Mouse (Mus musculus): ENCODE results near the gene Kcnj13. TPM values are rescaled to one million over a fixed set of nuclear protein-coding genes. Genes with fewer than 3 reads are reported as not detected.
A peak's percentile ranks its signal among the peaks of the same experiment; 100 is the strongest.

Kcnj13 gene
- total RNA-seq (2015; ENCODE audit: low replicate concordance) (not detected in 2 replicates), total RNA-seq (2017; ENCODE audit: low replicate concordance) (not detected in 2 replicates)

DNA sequence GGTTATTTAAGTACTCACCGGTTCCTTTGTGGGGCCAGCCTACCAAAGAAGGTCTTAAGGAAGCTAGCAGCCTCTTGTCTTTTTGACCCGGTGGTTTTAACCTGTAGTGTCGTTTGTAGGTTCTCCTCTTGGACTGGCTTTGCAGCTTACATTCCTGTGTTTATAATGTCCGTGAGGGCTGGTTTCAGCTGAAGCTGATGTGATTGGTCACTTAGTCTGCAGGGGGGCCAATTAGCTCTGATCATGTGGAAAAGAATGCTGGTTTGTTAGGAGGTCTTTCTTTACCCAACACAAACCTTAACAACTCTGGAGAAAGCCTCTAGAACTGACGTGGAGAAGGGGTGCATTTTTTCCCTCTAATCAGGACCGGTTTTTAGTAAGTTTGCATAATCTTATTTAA lies at the start of gene Kcnj13:
Gene Kcnj13 (minus strand): TSS at position 136 of the 400 bp plus-strand sequence.
- ATAC-seq (replicated peaks; ENCODE audit: low FRiP score, poor library complexity, severe bottlenecking) = no peak

DNA sequence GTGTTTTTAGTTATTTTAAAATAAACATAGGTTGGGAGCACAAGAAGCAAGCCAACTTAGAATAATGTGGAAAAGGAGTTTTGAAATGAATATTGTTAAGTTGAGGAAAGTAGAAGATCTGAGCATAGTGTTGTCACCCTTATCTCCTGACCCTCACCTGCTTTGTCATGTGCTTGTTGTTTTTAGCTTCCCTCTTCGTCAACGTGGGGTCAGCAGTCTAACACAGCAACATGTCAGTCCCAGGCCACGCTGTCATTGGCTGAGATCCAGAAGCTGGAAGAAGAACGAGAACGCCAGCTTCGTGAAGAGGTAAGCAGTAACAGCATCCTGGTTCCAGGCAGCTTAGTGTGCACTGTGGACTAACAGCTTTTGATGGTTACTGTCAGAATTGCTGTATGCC lies 42.1 kb upstream of the Kcnj13 start:
- ATAC-seq (replicated peaks; ENCODE audit: low FRiP score, poor library complexity, severe bottlenecking) = no peak

GRCm38 (mm10) chr1:87435125-87435524 lies 40.6 kb upstream of the Kcnj13 start:
- no peak for ATAC-seq (replicated peaks; ENCODE audit: low FRiP score, poor library complexity, severe bottlenecking)

DNA sequence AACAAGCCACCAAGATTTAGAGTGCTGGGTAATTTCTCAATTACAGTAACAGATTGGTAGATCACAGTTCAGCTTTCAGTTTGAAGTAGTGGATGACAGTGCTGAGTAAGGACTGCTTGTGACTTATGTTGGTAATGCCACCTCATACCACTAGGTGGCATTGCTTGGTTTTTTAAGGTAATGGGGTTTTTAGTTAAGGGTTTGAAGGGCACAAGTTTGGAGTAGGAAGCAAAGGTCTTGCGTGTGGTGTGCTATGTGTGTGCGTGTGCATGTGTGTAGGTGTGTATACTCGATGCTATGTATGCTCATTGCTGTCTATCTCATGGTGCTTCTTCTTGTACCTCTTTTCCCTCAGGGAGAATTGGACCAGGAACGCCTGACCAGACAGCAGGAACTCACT lies 24.2 kb upstream of the Kcnj13 start:
- peak; percentile 86 for ATAC-seq (replicated peaks; ENCODE audit: low FRiP score, poor library complexity, severe bottlenecking)

DNA sequence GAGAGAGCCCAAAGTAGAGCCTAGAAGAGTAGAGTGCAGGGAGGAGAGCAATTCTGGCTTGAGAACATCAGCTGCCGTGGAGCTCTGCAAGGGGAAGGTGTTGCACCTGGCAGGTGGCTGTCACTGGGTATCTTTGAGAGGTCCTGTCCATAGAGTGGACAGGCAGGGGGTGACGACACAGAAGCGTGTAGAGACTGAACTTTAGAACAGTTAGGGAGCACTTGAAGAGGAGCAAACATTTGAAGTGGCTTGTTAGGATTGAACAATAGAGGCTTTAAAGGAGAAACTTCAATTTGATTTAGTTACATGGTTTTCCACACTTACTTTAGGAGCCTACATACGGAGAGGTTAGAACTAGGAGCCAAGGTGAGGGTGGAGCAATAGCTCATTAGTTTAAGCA lies 14.9 kb upstream of the Kcnj13 start:
- ATAC-seq (replicated peaks; ENCODE audit: low FRiP score, poor library complexity, severe bottlenecking) = no peak

DNA sequence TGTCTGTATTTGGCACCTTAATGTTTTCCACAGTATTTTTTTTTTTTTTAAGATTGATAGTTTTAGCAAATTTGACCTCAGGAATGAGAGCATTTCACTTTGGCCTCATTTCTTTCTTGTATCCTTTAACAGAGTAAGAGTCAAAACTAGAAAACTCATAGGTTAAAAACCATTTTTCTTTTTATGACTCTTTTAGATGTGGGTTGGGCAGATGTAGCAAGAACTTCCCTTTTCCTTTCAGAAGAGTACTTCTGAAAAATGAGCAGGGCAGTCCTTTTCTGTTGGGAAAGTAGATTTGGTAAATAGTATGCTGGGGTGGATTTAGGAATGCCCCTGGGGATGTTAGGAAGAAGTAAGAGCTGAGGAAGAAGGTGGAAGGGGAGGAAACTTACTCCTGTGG lies 11.5 kb upstream of the Kcnj13 start:
- no peak for ATAC-seq (replicated peaks; ENCODE audit: low FRiP score, poor library complexity, severe bottlenecking)

DNA sequence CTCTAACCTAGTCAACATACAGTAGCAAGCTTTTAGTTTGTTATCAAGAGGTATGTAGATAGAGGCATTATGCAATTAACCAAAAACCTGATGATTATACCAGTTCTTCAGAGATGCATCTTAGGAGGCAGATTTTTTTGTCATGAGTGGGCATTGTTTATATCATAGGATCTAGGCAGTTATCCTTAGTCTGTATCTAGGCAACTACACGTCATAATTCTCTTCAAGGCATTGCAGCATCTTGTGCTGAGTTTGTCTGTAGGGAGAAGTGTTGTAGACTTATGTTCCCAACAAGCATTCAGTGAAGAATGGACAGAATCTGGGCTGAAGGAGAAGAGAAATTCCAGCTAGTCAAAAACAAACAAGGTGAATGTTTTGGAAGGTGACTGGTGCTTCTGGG lies 10.2 kb upstream of the Kcnj13 start:
- no peak for ATAC-seq (replicated peaks; ENCODE audit: low FRiP score, poor library complexity, severe bottlenecking)

DNA sequence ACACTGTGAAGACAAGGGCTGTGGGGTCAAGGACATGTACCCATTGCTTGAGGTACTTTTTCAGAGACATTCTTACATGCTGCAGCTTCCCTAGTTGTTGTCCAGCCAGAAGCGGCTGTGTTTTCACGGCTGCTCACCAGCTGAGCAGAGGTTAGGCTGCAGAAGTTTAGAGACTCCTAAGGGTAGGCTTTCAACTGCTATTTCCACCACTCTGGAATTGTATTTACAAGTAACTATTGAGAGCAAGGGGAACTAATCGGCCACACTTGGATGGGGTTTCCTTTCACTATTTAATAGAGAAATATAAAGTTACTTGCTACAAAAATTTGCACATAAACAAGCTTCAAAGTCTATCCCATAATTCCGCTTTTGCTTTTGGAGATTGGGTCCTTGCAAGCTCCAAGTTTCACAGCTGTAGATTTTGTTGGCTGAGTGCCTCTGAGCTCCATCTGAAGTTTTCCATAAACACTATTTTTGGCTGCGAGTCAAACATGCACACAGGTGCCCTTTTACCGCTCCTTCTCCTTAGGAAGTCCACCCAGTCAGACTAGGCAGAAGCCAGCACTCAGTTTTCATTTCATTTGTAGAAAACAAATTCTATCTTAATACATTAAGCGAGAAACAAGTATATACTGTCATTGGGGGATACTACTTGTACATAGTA lies 2.5 kb upstream of the Kcnj13 start:
- ATAC-seq (replicated peaks; ENCODE audit: low FRiP score, poor library complexity, severe bottlenecking) = no peak

- no peak for ATAC-seq (replicated peaks; ENCODE audit: low FRiP score, poor library complexity, severe bottlenecking)
Observed at GRCm38 (mm10) chr1:87393444-87394195, 909 bp downstream of the Kcnj13 start.

GRCm38 (mm10) chr1:87386436-87387092 lies 8.0 kb downstream of the Kcnj13 start:
- no peak for ATAC-seq (replicated peaks; ENCODE audit: low FRiP score, poor library complexity, severe bottlenecking)

DNA sequence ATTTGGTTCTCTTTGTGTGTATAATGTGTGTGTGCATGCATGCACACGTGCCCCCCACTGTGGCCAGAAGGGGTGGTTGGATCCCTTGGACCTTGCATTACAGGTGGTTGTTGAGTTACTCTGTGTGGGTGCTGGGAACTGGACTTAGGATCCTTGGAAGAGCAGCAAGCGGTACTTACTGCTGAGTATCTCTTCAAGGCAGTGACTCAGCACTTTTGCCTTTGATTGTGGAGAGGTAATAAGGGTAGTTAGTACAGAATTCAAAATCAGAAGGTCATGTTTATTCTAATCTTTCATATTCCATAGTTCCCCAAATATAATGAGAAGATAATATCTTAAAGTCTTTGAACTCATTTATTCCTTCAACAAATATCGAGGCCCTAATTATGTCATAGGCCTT lies 13.4 kb downstream of the Kcnj13 start:
- 0 out of 2 replicates have a peak, but pooled peaks have one; percentile 33 for ATAC-seq (replicated peaks; ENCODE audit: low FRiP score, poor library complexity, severe bottlenecking)

- no peak for ATAC-seq (replicated peaks; ENCODE audit: low FRiP score, poor library complexity, severe bottlenecking)
Observed at GRCm38 (mm10) chr1:87379919-87380318, 14.6 kb downstream of the Kcnj13 start.

DNA sequence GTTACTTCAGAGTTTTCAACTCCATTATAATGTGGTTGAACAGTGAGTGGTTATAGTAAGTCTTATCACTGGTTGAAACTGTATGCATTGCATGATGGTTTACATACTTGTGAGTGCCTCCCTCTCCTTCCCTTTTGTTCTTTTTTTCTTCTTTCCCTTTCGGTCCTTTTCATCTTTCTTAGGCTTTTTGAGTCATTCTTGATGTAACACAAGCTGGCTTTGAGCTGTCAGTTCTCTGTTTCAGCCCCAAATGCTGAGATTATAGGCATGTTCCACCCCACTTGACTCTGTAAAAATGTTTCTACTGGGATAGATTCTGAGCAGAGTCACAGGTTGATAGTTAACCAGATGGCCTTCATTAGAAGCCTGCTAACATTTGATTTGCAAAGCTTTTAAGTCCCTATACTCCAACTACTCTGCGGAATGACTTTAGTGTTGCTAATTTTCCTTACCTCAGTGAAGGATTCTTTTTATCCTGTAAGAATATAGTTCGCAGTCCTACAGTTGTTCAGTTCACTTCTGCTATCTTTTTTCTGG lies 16.4 kb downstream of the Kcnj13 start:
- ATAC-seq (replicated peaks; ENCODE audit: low FRiP score, poor library complexity, severe bottlenecking) = no peak

GRCm38 (mm10) chr1:87360276-87360675 lies 34.3 kb downstream of the Kcnj13 start:
- no peak for ATAC-seq (replicated peaks; ENCODE audit: low FRiP score, poor library complexity, severe bottlenecking)

- ATAC-seq (replicated peaks; ENCODE audit: low FRiP score, poor library complexity, severe bottlenecking) = no peak
Observed at GRCm38 (mm10) chr1:87350576-87350975, 44.0 kb downstream of the Kcnj13 start.

Other genes starting within 250 kb of the Kcnj13 start
- gene Ecel1, start 238.2 kb downstream of the Kcnj13 start, total RNA-seq (2015; ENCODE audit: low replicate concordance) = not detected in 2 replicates
- not detected in 2 replicates for gene Ecel1, start 238.2 kb downstream of the Kcnj13 start, total RNA-seq (2017; ENCODE audit: low replicate concordance)
- gene Prss56, start 211.4 kb downstream of the Kcnj13 start, total RNA-seq (2015; ENCODE audit: low replicate concordance) = not detected in 2 replicates
- gene Prss56, start 211.4 kb downstream of the Kcnj13 start, total RNA-seq (2017; ENCODE audit: low replicate concordance) = not detected in 2 replicates
- not detected in 2 replicates for gene Chrnd, start 204.1 kb downstream of the Kcnj13 start, total RNA-seq (2015; ENCODE audit: low replicate concordance)
- not detected in 2 replicates for gene Chrnd, start 204.1 kb downstream of the Kcnj13 start, total RNA-seq (2017; ENCODE audit: low replicate concordance)
- not detected in 2 replicates for gene Chrng, start 190.1 kb downstream of the Kcnj13 start, total RNA-seq (2015; ENCODE audit: low replicate concordance)
- not detected in 2 replicates for gene Chrng, start 190.1 kb downstream of the Kcnj13 start, total RNA-seq (2017; ENCODE audit: low replicate concordance)
- gene Eif4e2, start 180.8 kb downstream of the Kcnj13 start, total RNA-seq (2015; ENCODE audit: low replicate concordance) = 16.7 and 21.9 TPM in 2 replicates
- gene Eif4e2, start 180.8 kb downstream of the Kcnj13 start, total RNA-seq (2017; ENCODE audit: low replicate concordance) = 33.1 and 38.9 TPM in 2 replicates
- gene Efhd1, start 130.4 kb downstream of the Kcnj13 start, total RNA-seq (2015; ENCODE audit: low replicate concordance) = not detected in 2 replicates
- gene Efhd1, start 130.4 kb downstream of the Kcnj13 start, total RNA-seq (2017; ENCODE audit: low replicate concordance) = not detected in 2 replicates
- 59.4 and 93.4 TPM in 2 replicates for gene Gigyf2, start 67.7 kb downstream of the Kcnj13 start, total RNA-seq (2015; ENCODE audit: low replicate concordance)
- gene Gigyf2, start 67.7 kb downstream of the Kcnj13 start, total RNA-seq (2017; ENCODE audit: low replicate concordance) = 169 and 215 TPM in 2 replicates
- not detected in 2 replicates for gene Snorc, start 75.5 kb upstream of the Kcnj13 start, total RNA-seq (2015; ENCODE audit: low replicate concordance)
- not detected in 2 replicates for gene Snorc, start 75.5 kb upstream of the Kcnj13 start, total RNA-seq (2017; ENCODE audit: low replicate concordance)
- not detected in 2 replicates for gene Neu2, start 115.2 kb upstream of the Kcnj13 start, total RNA-seq (2015; ENCODE audit: low replicate concordance)
- not detected in 2 replicates for gene Neu2, start 115.2 kb upstream of the Kcnj13 start, total RNA-seq (2017; ENCODE audit: low replicate concordance)
- not detected in 2 replicates for gene Ngef, start 179.1 kb upstream of the Kcnj13 start, total RNA-seq (2015; ENCODE audit: low replicate concordance)
- not detected in 2 replicates for gene Ngef, start 179.1 kb upstream of the Kcnj13 start, total RNA-seq (2017; ENCODE audit: low replicate concordance)
- gene Inpp5d, start 225.6 kb upstream of the Kcnj13 start, total RNA-seq (2015; ENCODE audit: low replicate concordance) = 50.1 and 53.1 TPM in 2 replicates
- gene Inpp5d, start 225.6 kb upstream of the Kcnj13 start, total RNA-seq (2017; ENCODE audit: low replicate concordance) = 19.9 and 25.2 TPM in 2 replicates